Mouse (Mus musculus) liver, postnatal 0 days (tissue): ENCODE measurements around the gene Zfp184.

ENCODE experiments used
- CTCF ChIP-seq: sonication (generic); IDR thresholded peaks from 2 replicates; pipeline ENCODE4 v1.5.1; 2016; ENCODE audit warnings: antibody characterized with exemption, low read depth
- EP300 ChIP-seq: IDR thresholded peaks from 2 replicates; pipeline ENCODE4 v1.6.1; 2016; ENCODE audit warnings: antibody characterized with exemption, low read depth, mild to moderate bottlenecking

DNA sequence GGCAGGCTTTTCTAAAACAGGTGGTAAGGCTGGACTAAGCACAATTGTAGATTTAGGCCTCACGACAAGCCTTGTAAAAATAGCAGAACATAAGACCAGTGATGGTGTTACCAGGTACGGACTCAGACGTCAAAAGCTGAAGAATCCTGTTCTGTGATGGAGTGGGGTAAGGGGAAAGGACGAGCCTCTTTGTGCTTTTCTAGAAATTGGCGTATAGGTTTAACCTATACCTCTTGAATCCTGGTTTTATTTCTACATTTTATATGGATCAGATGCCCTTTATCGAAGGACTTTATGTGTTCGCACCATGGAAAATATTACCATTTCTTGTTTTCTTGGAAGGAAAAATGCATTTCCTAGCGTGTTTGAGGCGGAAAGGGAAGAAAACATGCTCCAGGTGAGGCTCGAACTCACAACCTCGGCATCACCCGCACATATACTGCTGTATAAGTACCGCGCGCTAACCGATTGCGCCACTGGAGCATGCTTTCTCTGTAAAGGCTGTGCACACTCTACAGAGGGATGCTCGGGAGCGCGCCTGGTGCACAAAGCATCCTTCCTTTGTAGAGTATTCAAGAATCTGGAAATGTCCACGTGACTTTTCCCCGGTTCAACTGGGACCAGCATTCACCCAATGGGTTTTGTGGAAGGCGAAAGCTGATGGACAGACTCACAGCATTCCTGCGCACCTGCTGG lies 48.2 kb upstream of the Zfp184 start:
- TF ChIP-seq CTCF, result no peak
- no peak for TF ChIP-seq EP300
